Mouse (Mus musculus): Measurements from ENCODE around the gene Ccdc172. TPM values are rescaled to one million over a fixed set of nuclear protein-coding genes. Genes with fewer than 3 reads are reported as not detected.

Ccdc172 gene
- polyA plus RNA-seq, 1 experiment from 2014 or later = not detected

DNA sequence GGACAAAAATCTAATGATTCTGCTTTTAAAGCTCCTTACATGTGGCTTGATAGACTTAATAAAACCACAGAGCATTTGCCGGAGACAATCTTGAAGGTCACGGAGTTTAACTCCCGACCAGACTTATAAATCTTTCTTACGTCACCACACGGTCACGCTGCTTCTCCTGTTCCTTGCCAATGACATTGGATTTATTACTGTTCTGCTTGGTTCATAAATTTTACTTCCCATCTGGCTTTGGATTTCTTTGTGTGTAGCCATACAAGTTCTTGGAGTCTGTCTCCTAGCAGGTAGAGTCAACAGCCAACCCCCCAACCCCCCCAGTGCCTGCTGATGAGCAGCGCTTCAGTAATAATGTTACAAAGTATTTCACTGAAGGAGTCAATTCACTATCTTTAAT, 70.2 kb downstream of the Ccdc172 start:
- H3K9me3 ChIP-seq = no peaks in the 10 kb centered on the region
- no peaks in the 10 kb centered on the region for H3K27me3 ChIP-seq (ENCODE audit: poor library complexity, severe bottlenecking)
- no peak for DNase-seq (ENCODE audit: extremely low spot score, low spot score)
- no peak overlapping the region for H3K4me3 ChIP-seq
- H3K4me1 ChIP-seq = no peaks in the 10 kb centered on the region
- no peak overlapping the region for H3K27ac ChIP-seq
- WGBS = 92% methylated on average over 7 of the region's 7 CpGs
- H3K36me3 ChIP-seq (replicated peaks) = no peaks in the 10 kb centered on the region

DNA sequence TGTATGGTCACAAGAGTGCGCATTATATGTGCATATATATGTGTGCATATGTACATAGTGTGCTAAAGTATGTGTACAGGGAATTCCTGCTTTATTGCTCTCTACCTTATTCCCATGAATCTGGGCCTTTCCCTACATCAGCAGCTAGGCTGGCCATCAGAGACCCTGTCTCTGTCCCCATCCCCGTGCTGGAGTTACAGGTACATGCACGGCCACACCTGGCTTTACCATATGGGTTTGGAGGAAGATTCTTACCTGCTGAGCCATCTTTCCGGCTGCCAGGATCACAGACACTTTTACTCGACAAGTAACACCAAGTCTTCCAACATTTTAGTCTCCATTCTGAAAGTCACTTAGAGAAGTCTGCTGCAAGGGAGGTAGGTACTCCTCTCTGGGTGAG, 71.2 kb downstream of the Ccdc172 start:
- H3K36me3 ChIP-seq (replicated peaks) = no peaks in the 10 kb centered on the region
- no peaks in the 10 kb centered on the region for H3K4me1 ChIP-seq
- 90% methylated on average over 5 of the region's 5 CpGs for WGBS
- no peaks in the 10 kb centered on the region for H3K27me3 ChIP-seq (ENCODE audit: poor library complexity, severe bottlenecking)
- no peak overlapping the region for H3K4me3 ChIP-seq
- DNase-seq (ENCODE audit: extremely low spot score, low spot score) = no peak
- no peaks in the 10 kb centered on the region for H3K9me3 ChIP-seq
- H3K27ac ChIP-seq = no peak overlapping the region

DNA sequence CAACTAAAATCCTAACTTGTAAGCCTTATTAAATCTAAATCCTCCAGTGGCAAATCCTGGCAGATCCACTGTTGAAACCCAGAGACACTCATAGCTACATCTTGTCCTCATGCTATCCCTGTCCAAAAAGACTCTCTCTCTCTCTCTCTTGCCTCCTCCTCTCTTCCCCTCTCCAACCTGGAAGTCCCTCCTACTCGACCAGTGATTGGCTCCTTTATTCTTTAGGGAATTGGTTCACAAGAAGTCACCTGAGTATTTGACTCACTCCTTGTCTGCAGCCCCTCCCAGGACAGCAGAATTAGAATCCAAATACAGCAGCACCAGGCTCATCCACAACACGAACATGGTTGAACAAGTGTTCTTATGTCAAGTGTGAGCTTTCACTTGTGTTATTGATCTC, 74.3 kb downstream of the Ccdc172 start:
- WGBS = 80% methylated on average over 2 of the region's 2 CpGs
- DNase-seq (ENCODE audit: extremely low spot score, low spot score) = no peak
- Histone ChIP-seq H3K4me3 (no peak overlapping the region), H3K27me3 (ENCODE audit: poor library complexity, severe bottlenecking) (no peaks in the 10 kb centered on the region), H3K27ac (no peak overlapping the region), H3K4me1 (no peaks in the 10 kb centered on the region), H3K9me3 (no peaks in the 10 kb centered on the region), H3K36me3 (replicated peaks) (no peaks in the 10 kb centered on the region)

DNA sequence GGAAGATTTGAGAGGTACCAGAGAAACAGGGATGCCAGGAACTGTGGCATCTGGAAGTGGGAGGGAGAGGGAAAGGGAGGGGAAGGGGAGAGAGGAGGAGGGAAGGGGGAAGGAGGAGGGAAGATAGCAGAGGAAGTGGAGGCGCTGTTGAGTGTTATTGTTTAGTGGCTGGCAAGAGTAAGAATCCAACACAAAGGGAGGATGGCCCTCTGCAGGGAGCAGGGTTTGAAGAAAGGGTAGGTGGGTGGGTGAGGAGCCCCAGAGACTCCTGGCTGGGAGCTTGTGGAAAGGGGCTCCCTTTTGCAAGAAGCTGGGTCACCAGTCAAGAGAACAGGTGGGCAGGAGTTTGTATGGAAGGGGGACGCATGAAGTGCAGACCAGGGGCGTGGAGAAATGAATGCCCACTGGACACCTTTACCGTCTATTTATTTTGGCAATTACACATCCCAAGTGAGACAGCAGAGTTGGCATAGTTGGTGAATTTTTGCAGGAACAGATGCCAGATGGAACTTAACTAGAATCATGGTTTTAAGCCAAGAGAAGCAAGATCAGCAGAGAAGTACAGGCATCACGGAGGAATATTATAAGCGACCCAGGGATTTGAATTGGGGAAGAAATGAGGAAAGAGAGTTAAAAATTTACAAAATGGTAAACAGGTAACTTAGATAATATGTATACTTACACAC, 78.6 kb downstream of the Ccdc172 start:
- Histone ChIP-seq H3K4me3 (no peak overlapping the region), H3K9me3 (peaks cover 10% of the 10 kb centered on the region; the same call in 1 of the 2 replicates), H3K27me3 (ENCODE audit: poor library complexity, severe bottlenecking) (no peaks in the 10 kb centered on the region), H3K36me3 (replicated peaks) (no peaks in the 10 kb centered on the region), H3K27ac (no peak overlapping the region), H3K4me1 (no peaks in the 10 kb centered on the region)
- 71% methylated on average over 6 of the region's 6 CpGs for WGBS
- no peak for DNase-seq (ENCODE audit: extremely low spot score, low spot score)

DNA sequence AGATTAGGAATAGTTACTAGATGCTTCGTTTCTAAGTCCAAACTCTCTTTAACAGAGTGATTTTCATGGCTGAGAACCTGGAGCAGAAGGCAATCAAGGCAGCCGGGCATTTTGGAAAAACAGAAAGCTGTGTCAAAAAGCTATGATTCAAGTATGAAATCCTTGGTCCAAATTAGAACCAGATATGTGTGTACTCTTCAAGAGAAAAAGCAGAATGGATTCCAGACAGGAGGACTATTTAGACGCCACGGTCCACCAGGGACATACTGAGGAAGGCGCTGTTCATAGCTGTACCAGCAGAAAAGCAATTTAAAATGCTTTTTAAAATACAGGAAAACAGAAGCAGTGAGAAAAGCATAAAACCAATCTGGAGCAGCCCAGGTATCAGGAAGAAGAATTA, 88.6 kb downstream of the Ccdc172 start:
- H3K27me3 ChIP-seq (ENCODE audit: poor library complexity, severe bottlenecking) = no peaks in the 10 kb centered on the region
- DNase-seq (ENCODE audit: extremely low spot score, low spot score) = no peak
- 85% methylated on average over 5 of the region's 5 CpGs for WGBS
- no peak overlapping the region for H3K4me3 ChIP-seq
- H3K27ac ChIP-seq = no peak overlapping the region
- H3K4me1 ChIP-seq = no peaks in the 10 kb centered on the region
- no peaks in the 10 kb centered on the region for H3K36me3 ChIP-seq (replicated peaks)
- H3K9me3 ChIP-seq = peaks cover 14% of the 10 kb centered on the region

Other genes starting within 250 kb of the Ccdc172 start
- gene Gfra1, start 56.1 kb upstream of the Ccdc172 start, polyA plus RNA-seq (2016; fragmentation: Nextera tagmentation; extraction: Ambion mirVana) = 5.2 and 6.3 TPM in 2 replicates
- gene Pnlip, start 140.5 kb downstream of the Ccdc172 start, polyA plus RNA-seq (2016; fragmentation: Nextera tagmentation; extraction: Ambion mirVana) = not detected in 2 replicates
- gene Pnliprp1, start 216.9 kb downstream of the Ccdc172 start, polyA plus RNA-seq (2016; fragmentation: Nextera tagmentation; extraction: Ambion mirVana) = not detected in 2 replicates
- 0.12 and 0.24 TPM in 2 replicates for gene Pnliprp2, start 247.7 kb downstream of the Ccdc172 start, polyA plus RNA-seq (2016; fragmentation: Nextera tagmentation; extraction: Ambion mirVana)

Measured in forebrain, embryonic 10.5 days (tissue).